Mouse (Mus musculus): ENCODE data around the gene Acox1. TPM values are rescaled to one million over a fixed set of nuclear protein-coding genes. Genes with fewer than 3 reads are reported as not detected.

Acox1 gene
- polyA plus RNA-seq, 1 experiment from 2014 or later = 29.0 TPM

DNA sequence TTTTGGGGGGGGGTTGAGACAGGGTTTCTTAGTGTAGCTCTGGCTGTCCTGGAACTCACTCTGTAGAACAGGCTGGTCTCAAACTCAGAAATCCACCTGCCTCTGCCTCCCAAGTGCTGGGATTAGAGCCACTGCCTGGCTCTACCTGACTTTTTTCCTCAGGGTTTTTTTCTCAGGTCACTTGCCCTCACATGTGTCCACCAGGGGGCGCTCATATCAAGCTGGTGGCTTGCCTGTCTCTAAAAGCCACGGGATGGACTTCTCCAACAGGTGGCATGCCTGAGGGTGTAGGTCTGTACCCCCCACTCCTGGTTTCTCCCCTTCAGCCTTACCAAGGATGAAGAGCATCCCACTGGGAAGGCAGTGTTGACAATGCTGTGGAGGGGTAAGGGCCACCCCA lies 27.6 kb upstream of the Acox1 start:
- no peak overlapping the region for H3K9ac ChIP-seq
- no peak overlapping the region for H3K4me3 ChIP-seq
- no peak for ATAC-seq (ENCODE audit: extremely low read depth, insufficient number of reproducible peaks, low FRiP score, low TSS enrichment)
- no peaks in the 10 kb centered on the region for H3K36me3 ChIP-seq
- 0% methylated on average over 2 of the region's 2 CpGs for WGBS
- H3K27ac ChIP-seq (replicated peaks) = no peak overlapping the region
- H3K4me2 ChIP-seq = no peak overlapping the region
- H3K4me1 ChIP-seq = peaks cover 13% of the 10 kb centered on the region
- H3K27me3 ChIP-seq (replicated peaks) = peaks cover 64% of the 10 kb centered on the region
- peaks cover 5% of the 10 kb centered on the region; the same call in 1 of the 2 replicates for H3K9me3 ChIP-seq

DNA sequence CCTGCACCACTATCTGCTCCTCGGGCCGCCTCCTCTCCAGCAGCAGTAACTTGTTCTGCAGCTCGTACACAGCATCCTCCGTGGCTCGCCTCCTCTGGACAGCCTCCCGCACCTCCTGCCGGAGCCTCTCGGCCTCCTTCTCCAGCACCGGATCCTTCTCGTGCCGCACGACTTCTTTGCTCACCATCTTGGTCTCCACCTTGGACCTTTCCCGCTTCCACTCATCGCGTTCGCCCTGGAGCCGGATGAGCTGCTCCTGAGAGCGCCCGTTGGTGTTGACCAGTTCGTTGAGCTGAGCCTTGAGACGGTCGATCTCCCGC lies 23.9 kb upstream of the Acox1 start:
- WGBS = 9% methylated on average over 23 of the region's 23 CpGs
- H3K36me3 ChIP-seq = no peaks in the 10 kb centered on the region
- H3K4me2 ChIP-seq = peak overlapping the region; percentile 77
- peaks cover 57% of the 10 kb centered on the region for H3K27me3 ChIP-seq (replicated peaks)
- H3K4me3 ChIP-seq = peak overlapping the region; percentile 51
- H3K4me1 ChIP-seq = peaks cover 40% of the 10 kb centered on the region
- H3K9ac ChIP-seq = peak overlapping the region; percentile 72
- peaks cover 6% of the 10 kb centered on the region; the same call in 1 of the 2 replicates for H3K9me3 ChIP-seq
- H3K27ac ChIP-seq (replicated peaks) = no peak overlapping the region
- ATAC-seq (ENCODE audit: extremely low read depth, insufficient number of reproducible peaks, low FRiP score, low TSS enrichment) = no peak

DNA sequence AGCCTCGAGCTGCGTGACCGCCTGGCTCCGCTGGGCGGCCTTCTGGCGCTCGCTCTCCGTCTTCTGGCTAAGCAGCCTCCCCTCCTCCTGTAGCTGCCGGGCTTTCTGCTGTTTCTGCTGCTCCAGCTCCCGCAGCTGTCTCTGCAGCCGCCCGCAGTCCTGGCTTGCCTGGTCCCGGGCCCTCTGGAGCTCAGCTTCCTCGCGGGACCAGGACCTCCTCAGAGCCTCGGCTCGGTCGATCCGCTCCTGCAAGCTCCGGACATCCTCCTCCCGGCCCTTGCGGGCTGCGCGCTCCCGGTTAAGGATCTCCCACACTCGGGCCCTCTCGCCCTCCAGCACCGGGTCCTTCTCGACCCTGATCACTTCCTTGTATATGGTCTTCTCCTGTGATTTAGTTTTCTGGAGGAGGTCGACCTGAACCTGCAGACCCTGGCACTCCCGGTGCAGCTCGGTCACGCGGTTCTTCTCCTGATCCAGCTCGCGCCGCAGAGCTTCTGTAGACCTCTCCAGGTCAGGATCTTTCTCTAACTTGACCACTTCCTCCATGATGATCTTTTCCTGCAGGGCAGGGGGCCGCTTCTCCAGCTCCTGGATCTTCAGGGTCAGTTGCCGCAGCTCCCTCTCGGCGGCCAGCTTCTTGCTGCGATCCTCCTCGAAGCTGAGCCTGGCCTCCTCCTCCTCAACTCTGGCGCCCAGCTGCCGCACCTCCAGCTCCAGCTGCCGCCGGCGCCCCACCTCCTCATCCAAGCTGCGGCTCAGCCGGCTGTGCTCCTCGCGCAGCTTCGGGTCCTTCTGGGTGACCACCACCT lies 23.3 kb upstream of the Acox1 start:
- H3K4me3 ChIP-seq = peak overlapping the region; percentile 51
- H3K27me3 ChIP-seq (replicated peaks) = peaks cover 57% of the 10 kb centered on the region
- 5% methylated on average over 53 of the region's 53 CpGs for WGBS
- no peaks in the 10 kb centered on the region for H3K36me3 ChIP-seq
- H3K9me3 ChIP-seq = peaks cover 6% of the 10 kb centered on the region; the same call in 1 of the 2 replicates
- peaks cover 40% of the 10 kb centered on the region for H3K4me1 ChIP-seq
- no peak for ATAC-seq (ENCODE audit: extremely low read depth, insufficient number of reproducible peaks, low FRiP score, low TSS enrichment)
- H3K9ac ChIP-seq = peak overlapping the region; percentile 72
- H3K4me2 ChIP-seq = peak overlapping the region; percentile 77
- no peak overlapping the region for H3K27ac ChIP-seq (replicated peaks)

DNA sequence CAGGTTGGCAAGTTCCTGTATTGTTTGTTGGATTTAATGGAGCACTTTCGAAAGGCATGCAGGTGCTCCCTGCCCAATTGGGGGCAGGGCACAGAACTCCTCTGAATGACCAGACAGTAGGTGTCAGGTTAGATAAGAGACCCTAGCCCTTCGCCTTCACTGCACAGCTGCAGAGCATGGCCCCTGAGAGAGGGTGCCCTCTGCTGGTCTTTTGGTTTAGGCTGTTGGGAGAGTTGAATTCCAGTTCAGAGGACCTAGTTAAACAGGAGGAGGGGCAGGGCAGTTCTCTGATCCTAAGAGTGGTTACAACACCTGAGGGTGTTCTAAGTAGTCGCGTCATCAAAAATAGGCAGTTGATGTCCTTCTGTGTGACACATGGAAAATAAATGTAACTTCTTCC lies 21.0 kb upstream of the Acox1 start:
- no peak for ATAC-seq (ENCODE audit: extremely low read depth, insufficient number of reproducible peaks, low FRiP score, low TSS enrichment)

DNA sequence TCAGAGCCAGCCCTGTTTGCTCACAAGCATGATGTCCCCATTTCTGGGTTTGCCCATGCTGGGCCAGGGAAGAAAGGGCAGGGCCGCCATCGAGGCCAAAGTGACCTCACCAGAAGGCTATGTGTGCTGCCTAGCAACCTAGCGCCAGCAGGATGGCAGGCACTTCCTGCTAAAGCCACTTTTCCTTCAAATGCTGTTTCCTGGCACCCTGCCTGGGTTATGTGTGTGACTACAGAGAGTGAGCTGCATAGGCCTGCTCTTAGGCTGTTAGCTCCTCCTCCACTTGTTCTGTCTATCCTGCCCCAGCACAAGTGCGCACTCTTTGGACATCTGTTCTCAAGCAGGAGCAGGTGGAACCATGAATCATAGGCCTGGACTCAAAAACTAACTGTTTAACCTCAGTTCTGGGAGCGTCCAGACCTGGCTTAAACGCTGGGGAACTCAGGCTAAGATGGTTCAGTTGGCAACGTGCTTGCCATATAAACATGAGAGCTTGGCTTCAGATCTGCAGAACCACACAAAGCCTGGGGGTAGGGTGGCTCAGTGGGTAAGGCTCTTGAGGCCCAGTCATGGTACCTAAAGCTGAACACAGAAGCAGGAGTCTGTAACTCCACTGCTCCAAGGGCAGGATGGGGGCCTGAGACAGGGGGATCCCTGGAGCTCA lies 20.0 kb upstream of the Acox1 start:
- Histone ChIP-seq H3K27me3 (replicated peaks) (peaks cover 38% of the 10 kb centered on the region), H3K36me3 (0 out of 2 replicates have a peak, but pooled peaks cover 3% of the 10 kb centered on the region), H3K9ac (peak overlapping the region; percentile 5; the same call in 1 of the 2 replicates), H3K4me2 (0 out of 2 replicates have a peak overlapping the region, but pooled peaks have one; percentile 16), H3K4me3 (no peak overlapping the region), H3K27ac (replicated peaks) (peak overlapping the region; percentile 93), H3K9me3 (peaks cover 6% of the 10 kb centered on the region; the same call in 1 of the 2 replicates), H3K4me1 (peaks cover 40% of the 10 kb centered on the region)
- ATAC-seq (ENCODE audit: extremely low read depth, insufficient number of reproducible peaks, low FRiP score, low TSS enrichment) = peak; percentile 72
- WGBS = 38% methylated on average over 7 of the region's 7 CpGs

More for the DNA sequence above, 21.0 kb upstream of the Acox1 start:
- H3K27me3 ChIP-seq (replicated peaks) = peaks cover 48% of the 10 kb centered on the region
- H3K4me1 ChIP-seq = peaks cover 40% of the 10 kb centered on the region
- H3K27ac ChIP-seq (replicated peaks) = peak overlapping the region; percentile 93
- 10% methylated on average over 4 of the region's 4 CpGs for WGBS
- no peak overlapping the region for H3K4me2 ChIP-seq
- H3K36me3 ChIP-seq = no peaks in the 10 kb centered on the region
- H3K4me3 ChIP-seq = no peak overlapping the region
- peaks cover 6% of the 10 kb centered on the region; the same call in 1 of the 2 replicates for H3K9me3 ChIP-seq
- no peak overlapping the region for H3K9ac ChIP-seq

DNA sequence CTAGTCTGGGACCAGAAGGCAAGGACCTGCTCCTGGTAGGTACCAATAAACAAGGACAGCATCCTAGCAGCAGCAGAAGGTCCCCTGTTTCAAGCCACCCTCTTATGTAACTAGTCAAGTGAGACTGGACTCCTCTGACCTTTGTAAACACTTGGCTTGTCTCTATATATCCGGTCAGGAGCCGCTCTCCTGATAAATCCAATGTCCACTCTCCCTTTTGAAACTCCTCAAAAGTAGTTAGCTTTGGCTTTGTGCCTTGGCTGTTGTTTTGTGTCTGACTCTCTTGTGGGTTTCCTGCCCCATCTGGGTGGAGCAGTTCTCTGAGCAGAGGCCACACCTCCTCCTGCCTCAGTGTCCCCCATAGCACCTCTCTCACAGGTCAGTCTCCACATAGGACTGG lies 19.4 kb upstream of the Acox1 start:
- Histone ChIP-seq H3K4me2 (0 out of 2 replicates have a peak overlapping the region, but pooled peaks have one; percentile 16), H3K9me3 (peaks cover 6% of the 10 kb centered on the region; the same call in 1 of the 2 replicates), H3K4me1 (peaks cover 40% of the 10 kb centered on the region), H3K27ac (replicated peaks) (peak overlapping the region; percentile 93), H3K4me3 (no peak overlapping the region), H3K36me3 (0 out of 2 replicates have a peak, but pooled peaks cover 3% of the 10 kb centered on the region), H3K9ac (0 out of 2 replicates have a peak overlapping the region, but pooled peaks have one; percentile 5), H3K27me3 (replicated peaks) (peaks cover 31% of the 10 kb centered on the region)
- no peak for ATAC-seq (ENCODE audit: extremely low read depth, insufficient number of reproducible peaks, low FRiP score, low TSS enrichment)
- 47% methylated on average over 2 of the region's 2 CpGs for WGBS

DNA sequence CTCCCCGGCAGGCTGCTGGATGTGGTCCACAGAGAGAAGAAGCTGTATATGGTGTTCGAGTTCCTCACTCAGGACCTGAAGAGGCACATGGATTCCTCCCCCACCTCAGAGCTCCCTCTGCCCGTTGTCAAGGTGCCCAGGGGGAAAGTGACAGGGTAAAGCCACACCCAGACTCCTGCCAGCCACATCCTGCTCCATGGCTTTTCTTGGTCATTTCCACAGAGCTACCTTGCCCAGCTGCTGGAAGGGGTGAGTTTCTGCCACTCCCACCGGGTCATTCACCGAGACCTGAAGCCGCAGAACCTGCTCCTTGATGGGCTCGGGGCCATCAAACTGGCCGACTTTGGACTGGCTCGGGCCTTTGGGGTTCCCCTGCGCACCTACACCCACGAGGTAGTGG lies 17.7 kb upstream of the Acox1 start:
- H3K9ac ChIP-seq = no peak overlapping the region
- peaks cover 2% of the 10 kb centered on the region; the same call in 1 of the 2 replicates for H3K9me3 ChIP-seq
- peaks cover 13% of the 10 kb centered on the region for H3K36me3 ChIP-seq
- H3K27me3 ChIP-seq (replicated peaks) = peaks cover 14% of the 10 kb centered on the region
- peaks cover 27% of the 10 kb centered on the region for H3K4me1 ChIP-seq
- ATAC-seq (ENCODE audit: extremely low read depth, insufficient number of reproducible peaks, low FRiP score, low TSS enrichment) = no peak
- H3K4me2 ChIP-seq = no peak overlapping the region
- no peak overlapping the region for H3K27ac ChIP-seq (replicated peaks)
- H3K4me3 ChIP-seq = no peak overlapping the region
- WGBS = 79% methylated on average over 11 of the region's 11 CpGs

DNA sequence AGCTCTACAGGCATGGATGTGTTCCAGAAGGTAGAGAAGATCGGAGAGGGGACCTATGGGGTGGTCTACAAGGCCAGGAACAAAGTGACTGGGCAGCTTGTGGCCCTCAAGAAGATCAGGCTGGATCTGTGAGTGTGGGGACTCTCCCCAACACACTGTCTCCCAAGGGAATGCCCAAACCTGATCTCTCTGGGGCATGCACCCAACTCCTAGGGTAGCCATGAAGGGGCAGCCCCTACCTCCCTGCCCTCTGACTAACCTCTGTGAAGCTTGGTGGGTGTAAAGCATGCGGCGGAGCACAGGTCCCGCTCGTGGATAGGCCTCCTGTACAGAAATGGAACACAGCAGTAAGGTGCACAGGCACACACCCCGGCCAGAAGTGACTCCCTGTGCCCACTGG lies 17.1 kb upstream of the Acox1 start:
- ATAC-seq (ENCODE audit: extremely low read depth, insufficient number of reproducible peaks, low FRiP score, low TSS enrichment) = no peak

DNA sequence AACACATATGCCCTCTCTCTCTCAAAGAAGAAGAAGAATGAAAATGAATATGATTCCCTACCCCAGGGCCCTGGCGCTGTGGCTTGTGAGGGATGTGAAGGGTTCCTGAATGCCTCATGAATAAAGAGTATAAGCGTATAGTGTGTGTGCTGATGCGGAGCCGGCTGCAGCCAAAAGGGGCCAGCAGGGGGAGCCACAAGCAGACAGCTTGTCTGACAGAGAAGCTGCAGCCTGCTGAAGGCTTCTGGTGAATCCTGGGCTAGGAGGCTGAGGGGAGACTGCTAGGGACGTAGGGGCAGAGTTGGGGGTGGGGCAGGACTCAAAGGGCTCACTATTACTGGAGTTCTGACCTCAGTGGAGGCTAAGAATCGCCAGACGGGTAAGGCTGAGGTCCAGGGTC lies 16.3 kb upstream of the Acox1 start:
- Histone ChIP-seq H3K27me3 (replicated peaks) (peaks cover under 1% of the 10 kb centered on the region; the same call in 1 of the 2 replicates), H3K4me1 (peaks cover 25% of the 10 kb centered on the region), H3K4me2 (no peak overlapping the region), H3K9me3 (no peaks in the 10 kb centered on the region), H3K9ac (no peak overlapping the region), H3K27ac (replicated peaks) (no peak overlapping the region), H3K4me3 (no peak overlapping the region), H3K36me3 (peaks cover 14% of the 10 kb centered on the region)
- WGBS = 73% methylated on average over 7 of the region's 7 CpGs
- ATAC-seq (ENCODE audit: extremely low read depth, insufficient number of reproducible peaks, low FRiP score, low TSS enrichment) = no peak

More for the DNA sequence above, 17.1 kb upstream of the Acox1 start:
- Histone ChIP-seq H3K4me2 (no peak overlapping the region), H3K9me3 (no peaks in the 10 kb centered on the region), H3K4me3 (no peak overlapping the region), H3K36me3 (peaks cover 14% of the 10 kb centered on the region), H3K9ac (no peak overlapping the region), H3K27me3 (replicated peaks) (peaks cover 9% of the 10 kb centered on the region), H3K27ac (replicated peaks) (no peak overlapping the region), H3K4me1 (peaks cover 27% of the 10 kb centered on the region)
- WGBS = 77% methylated on average over 6 of the region's 6 CpGs

DNA sequence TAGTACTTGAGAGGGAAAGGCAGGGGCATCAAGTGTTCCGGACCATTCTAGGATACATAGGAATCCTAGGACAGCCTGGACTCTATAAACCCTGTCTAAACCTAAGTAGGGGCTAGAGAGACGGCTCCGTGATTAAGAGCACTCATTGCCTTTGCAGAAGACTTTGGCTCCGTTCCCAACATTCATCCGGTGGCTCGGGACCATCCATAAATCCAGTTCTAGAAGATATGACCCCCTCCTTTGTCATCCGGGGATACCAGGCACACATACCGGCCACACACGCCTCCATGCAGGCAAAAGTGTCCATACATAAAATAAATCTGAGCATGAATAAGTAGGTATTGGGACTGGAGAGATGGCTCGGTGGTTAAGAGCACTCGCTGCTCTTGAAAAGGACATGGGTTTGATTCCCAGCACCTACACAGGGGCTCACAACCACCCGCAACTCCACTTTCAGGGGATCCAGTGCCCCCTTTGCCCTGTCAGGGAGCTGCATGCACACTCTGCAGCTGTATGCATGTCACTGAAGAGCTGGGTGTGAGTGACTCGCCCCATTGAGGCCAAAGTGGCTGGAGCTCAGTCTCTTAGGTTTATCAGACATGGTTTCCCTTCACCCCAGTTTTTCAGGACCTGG lies 15.1 kb upstream of the Acox1 start:
- peaks cover 14% of the 10 kb centered on the region for H3K36me3 ChIP-seq
- 79% methylated on average over 13 of the region's 13 CpGs for WGBS
- ATAC-seq (ENCODE audit: extremely low read depth, insufficient number of reproducible peaks, low FRiP score, low TSS enrichment) = no peak

DNA sequence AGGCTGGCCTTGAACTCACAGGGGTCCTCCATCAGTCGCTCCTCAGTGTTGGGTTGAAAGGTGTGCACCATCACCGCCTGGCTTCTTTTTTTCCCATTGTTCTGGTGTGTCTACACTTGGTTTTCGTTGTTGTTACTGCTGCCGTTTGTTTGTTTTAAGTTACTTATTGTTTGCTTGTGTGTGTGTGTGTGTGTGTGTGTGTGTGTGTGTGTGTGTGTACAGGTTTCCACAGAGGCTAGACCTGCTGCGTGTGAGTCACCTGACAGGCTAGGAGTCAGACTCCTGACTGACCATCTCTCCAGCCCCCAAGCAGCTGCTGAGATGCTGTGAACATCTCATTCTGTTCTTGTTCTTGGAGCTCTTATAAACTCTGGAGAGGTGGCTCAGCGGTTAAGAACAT lies 14.0 kb upstream of the Acox1 start:
- Histone ChIP-seq H3K27me3 (replicated peaks) (no peaks in the 10 kb centered on the region), H3K9ac (no peak overlapping the region), H3K36me3 (peaks cover 16% of the 10 kb centered on the region), H3K4me3 (no peak overlapping the region), H3K4me2 (no peak overlapping the region), H3K9me3 (no peaks in the 10 kb centered on the region), H3K4me1 (peaks cover 1% of the 10 kb centered on the region), H3K27ac (replicated peaks) (no peak overlapping the region)
- 90% methylated on average over 6 of the region's 6 CpGs for WGBS
- no peak for ATAC-seq (ENCODE audit: extremely low read depth, insufficient number of reproducible peaks, low FRiP score, low TSS enrichment)

More for the DNA sequence above, 15.1 kb upstream of the Acox1 start:
- Histone ChIP-seq H3K27me3 (replicated peaks) (no peaks in the 10 kb centered on the region), H3K4me1 (peaks cover 13% of the 10 kb centered on the region), H3K27ac (replicated peaks) (no peak overlapping the region), H3K9ac (no peak overlapping the region), H3K9me3 (no peaks in the 10 kb centered on the region), H3K4me3 (no peak overlapping the region), H3K4me2 (no peak overlapping the region)

Data from heart, embryonic 13.5 days (tissue).